Mouse (Mus musculus) R1 (cell line): Measurements from ENCODE around the gene Olfr1302.

Experiments used
- DNase-seq: peaks from one replicate; pipeline ENCODE4 v3.0.0-alpha.2; 2018; ENCODE audit warnings: low read depth, low spot score

The Olfr1302 gene

DNA sequence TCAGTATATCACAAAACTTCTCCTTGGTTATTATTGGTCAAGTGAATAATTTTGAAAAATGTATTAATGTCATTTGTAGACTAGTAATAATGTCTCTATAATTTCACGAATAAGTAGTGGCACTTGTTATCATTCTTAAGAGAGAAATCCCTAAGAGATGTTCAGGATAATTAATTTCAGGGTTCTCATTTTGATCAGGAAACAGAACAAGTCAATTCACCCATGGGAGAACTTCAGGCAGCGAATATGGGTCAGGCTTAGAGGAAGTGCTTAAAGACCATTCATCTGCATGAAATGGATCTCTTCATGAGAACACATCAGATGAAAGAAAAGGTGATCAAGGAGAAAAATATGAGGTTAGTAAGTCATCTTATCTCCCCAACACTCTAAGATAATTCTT is at the start of gene Olfr1302:
Gene Olfr1302 (plus strand): TSS at position 301 of the 400 bp plus-strand sequence.
- no peak for DNase-seq

DNA sequence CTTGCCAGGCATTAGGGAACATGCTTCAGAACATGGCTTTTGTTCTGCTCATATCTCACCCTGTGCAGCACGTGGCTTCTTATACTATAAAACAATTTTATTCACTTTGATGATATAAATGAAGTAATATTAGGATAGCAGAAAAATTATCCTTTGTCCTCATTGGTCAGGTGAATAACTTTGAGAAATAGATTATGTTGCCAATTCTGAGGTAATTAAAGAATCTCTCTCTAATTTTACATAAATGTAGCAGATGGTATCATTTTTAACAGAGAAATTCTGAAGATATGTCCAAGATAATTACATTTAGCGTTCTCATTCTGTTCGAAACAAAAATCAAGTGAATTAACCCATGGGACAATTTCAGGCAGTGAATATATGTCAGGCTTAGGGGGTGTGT is 26.5 kb upstream of the Olfr1302 start, which contains the start of gene Olfr1301:
Gene Olfr1301 (plus strand): TSS at position 301 of the 400 bp plus-strand sequence.
- DNase-seq, result no peak

DNA sequence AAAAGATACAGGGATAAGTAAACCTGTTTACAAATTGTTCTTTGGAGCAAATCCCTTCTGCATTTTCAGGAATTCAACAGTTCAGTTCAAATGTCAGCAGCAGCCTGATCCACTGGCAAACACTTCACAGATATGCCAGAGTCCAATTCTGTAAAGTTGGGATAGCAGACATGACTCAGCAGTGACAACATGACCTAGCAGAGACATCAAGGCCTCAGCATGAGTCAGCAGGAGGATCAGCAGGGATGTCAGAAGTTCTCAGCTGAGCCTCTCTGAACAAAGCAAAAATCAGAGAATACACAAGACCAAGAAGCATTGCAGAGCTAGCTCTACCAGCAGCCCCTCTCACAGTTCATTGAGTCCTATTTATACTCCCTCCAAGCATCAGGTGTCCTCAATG is 35.7 kb downstream of the Olfr1302 start:
- DNase-seq, result no peak

DNA sequence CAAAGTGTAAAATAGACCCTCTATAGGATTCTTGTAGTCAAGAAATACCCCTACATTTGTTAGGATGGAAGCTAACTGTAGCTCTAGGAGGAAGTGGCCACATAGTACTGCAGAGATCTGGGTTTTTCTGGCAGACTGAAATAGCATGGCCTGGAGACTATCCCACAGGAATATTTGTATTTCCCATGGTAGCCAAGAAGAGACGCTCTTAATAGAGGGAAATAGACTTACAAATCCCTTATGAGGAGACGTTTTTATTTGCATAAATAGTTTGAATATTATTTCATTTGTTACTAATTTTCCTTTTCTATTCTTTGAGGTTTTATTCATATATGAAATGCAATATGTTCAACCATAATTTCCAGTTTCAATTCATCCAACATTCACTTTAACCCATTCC is 43.0 kb downstream of the Olfr1302 start, which contains the start of gene Olfr1303:
Gene Olfr1303 (minus strand): TSS at position 101 of the 400 bp plus-strand sequence.
- no peak for DNase-seq
